Mouse (Mus musculus): Measurements from ENCODE around the gene Galnt17.

- TF ChIP-seq CTCF (IDR thresholded peaks at IDR 0.05; ENCODE audit: borderline replicate concordance, extremely low read depth, insufficient read depth, insufficient read length): no peak
- no peak for TF ChIP-seq POLR2A (IDR thresholded peaks at IDR 0.05; ENCODE audit: borderline replicate concordance, extremely low read depth, insufficient read depth, insufficient read length, poor library complexity, severe bottlenecking)
Measured at GRCm38 (mm10) chr5:131006524-131006923, 301.8 kb downstream of the Galnt17 start.

Data from brain, embryonic 14.5 days (tissue).